Mouse (Mus musculus): ENCODE measurements around the gene Arfip2. TPM values are rescaled to one million over a fixed set of nuclear protein-coding genes. Genes with fewer than 3 reads are reported as not detected.

Arfip2 gene
- total RNA-seq, 2 experiments from 2014 or later = 102 to 106 TPM

GRCm38 (mm10) chr7:105617810-105618209 lies 22.4 kb downstream of the Arfip2 start:
- no peak for DNase-seq (ENCODE audit: low spot score in 2 of 2)
- intact Hi-C loops (cut with DNase I) = no loop called here

GRCm38 (mm10) chr7:105616561-105616960 lies 23.7 kb downstream of the Arfip2 start:
- no peak for DNase-seq (ENCODE audit: low spot score in 2 of 2)
- intact Hi-C loops (cut with DNase I) = no loop called here

GRCm38 (mm10) chr7:105615720-105616119 lies 24.5 kb downstream of the Arfip2 start:
- intact Hi-C loops (cut with DNase I) = no loop called here
- DNase-seq (ENCODE audit: low spot score in 2 of 2) = no peak

GRCm38 (mm10) chr7:105614400-105614799 lies 25.8 kb downstream of the Arfip2 start:
- intact Hi-C loops (cut with DNase I) = no loop called here
- DNase-seq (ENCODE audit: low spot score in 2 of 2) = no peak

GRCm38 (mm10) chr7:105611767-105612166 lies 28.4 kb downstream of the Arfip2 start:
- DNase-seq (ENCODE audit: low spot score in 2 of 2) = no peak
- intact Hi-C loops (cut with DNase I) = no loop called here

GRCm38 (mm10) chr7:105608467-105608866 lies 31.7 kb downstream of the Arfip2 start:
- DNase-seq (ENCODE audit: low spot score in 2 of 2) = no peak
- intact Hi-C loops (cut with DNase I) = no loop called here

GRCm38 (mm10) chr7:105602860-105603623 lies 37.2 kb downstream of the Arfip2 start:
- intact Hi-C loops (cut with DNase I) = no loop called here

GRCm38 (mm10) chr7:105590097-105590496 lies 50.1 kb downstream of the Arfip2 start:
- no peak for DNase-seq (ENCODE audit: low spot score in 2 of 2)
- intact Hi-C loops (cut with DNase I) = no loop called here

More at GRCm38 (mm10) chr7:105602860-105603623, 37.2 kb downstream of the Arfip2 start:
- DNase-seq (ENCODE audit: low spot score in 2 of 2) = peak; percentile 63 to 65

- DNase-seq (ENCODE audit: low spot score in 2 of 2) = no peak
- intact Hi-C loops (cut with DNase I) = no loop called here
Observed at GRCm38 (mm10) chr7:105588325-105588912, 51.8 kb downstream of the Arfip2 start.

Other genes with a start within 250 kb of the Arfip2 start
- gene Fam160a2, start 240.4 kb downstream of the Arfip2 start, total RNA-seq (2021) = 10 to 100 TPM; 73.2 to 77.9 TPM
- gene Cnga4, start 235.8 kb downstream of the Arfip2 start, total RNA-seq (2021) = 1 to 10 TPM in 1 of 2 experiments, under 1 TPM in 1; 0.89 to 1.1 TPM
- gene Cckbr, start 214.7 kb downstream of the Arfip2 start, total RNA-seq (2021) = 10 to 100 TPM; 56.0 to 66.5 TPM
- gene Cavin3, start 158.1 kb downstream of the Arfip2 start, total RNA-seq (2021) = 10 to 100 TPM; 20.8 to 22.6 TPM
- 100 to 1,000 TPM; 103 to 111 TPM for gene Smpd1, start 86.1 kb downstream of the Arfip2 start, total RNA-seq (2021)
- gene Apbb1, start 58.8 kb downstream of the Arfip2 start, total RNA-seq (2021) = 100 to 1,000 TPM; 433 to 466 TPM
- under 1 TPM; 0.39 to 0.55 TPM for gene Hpx, start 40.3 kb downstream of the Arfip2 start, total RNA-seq (2021)
- gene Trim3, start 6.8 kb downstream of the Arfip2 start, total RNA-seq (2021) = 100 to 1,000 TPM; 149 to 152 TPM
- 10 to 100 TPM; 62.8 to 69.2 TPM for gene Timm10b, start 360 bp downstream of the Arfip2 start, total RNA-seq (2021)
- 10 to 100 TPM in 1 of 2 experiments, 1 to 10 TPM in 1; 9.9 to 18.2 TPM for gene Gm45799, start 136 bp upstream of the Arfip2 start, total RNA-seq (2021)
- 1 to 10 TPM; 4.6 to 5.6 TPM for gene Dnhd1, start 10.4 kb upstream of the Arfip2 start, total RNA-seq (2021)
- gene Ilk, start 96.2 kb upstream of the Arfip2 start, total RNA-seq (2021) = 10 to 100 TPM; 75.7 to 77.6 TPM
- 10 to 100 TPM; 11.0 to 12.6 TPM for gene Rrp8, start 97.0 kb upstream of the Arfip2 start, total RNA-seq (2021)
- 100 to 1,000 TPM; 116 to 119 TPM for gene Taf10, start 103.9 kb upstream of the Arfip2 start, total RNA-seq (2021)
- gene Tpp1, start 111.8 kb upstream of the Arfip2 start, total RNA-seq (2021) = 10 to 100 TPM; 54.2 to 60.3 TPM
- 10 to 100 TPM; 10.9 to 11.3 TPM for gene Dchs1, start 147.2 kb upstream of the Arfip2 start, total RNA-seq (2021)
- 100 to 1,000 TPM in 1 of 2 experiments, 10 to 100 TPM in 1; 98.3 to 105 TPM for gene Mrpl17, start 170.7 kb upstream of the Arfip2 start, total RNA-seq (2021)